Mouse (Mus musculus) C2C12 (cell line): ENCODE results near the gene Iqsec1. TPM values are rescaled to one million over a fixed set of nuclear protein-coding genes. Genes with fewer than 3 reads are reported as not detected.

Source experiments
- H3K27me3 ChIP-seq: one replicate; pipeline ENCODE4 v1.6.1; 2011; ENCODE audit not compliant: control insufficient read depth, insufficient read depth, insufficient read length
- H3K36me3 ChIP-seq: one replicate; pipeline ENCODE4 v1.6.1; 2011; ENCODE audit not compliant: control insufficient read depth, insufficient read depth
- H3K4me3 ChIP-seq: one replicate; pipeline ENCODE4 v1.5.1; 2011; ENCODE audit warnings: mild to moderate bottlenecking, control low read depth; ENCODE audit not compliant: poor library complexity, insufficient read depth, severe bottlenecking
- H3K79me2 ChIP-seq: one replicate; pipeline ENCODE4 v1.6.1; 2011; ENCODE audit not compliant: control insufficient read depth, insufficient read depth
- H3K79me3 ChIP-seq: one replicate; pipeline ENCODE4 v1.6.1; 2011; ENCODE audit warnings: low read depth, control low read depth
- H3ac ChIP-seq: one replicate; pipeline ENCODE3; 2011; ENCODE audit warnings: low read depth; ENCODE audit not compliant: control insufficient read depth, insufficient read length
- CEBPB ChIP-seq: IDR thresholded peaks from one replicate; pipeline ENCODE4 v1.6.1; 2011; ENCODE audit warnings: low read depth, mild to moderate bottlenecking, control low read depth, moderate library complexity
- CTCF ChIP-seq: IDR thresholded peaks from one replicate; pipeline ENCODE4 v1.5.1; 2011; ENCODE audit not compliant: control insufficient read depth, insufficient read depth, insufficient read length
- FOSL1 ChIP-seq: IDR thresholded peaks from one replicate; pipeline ENCODE4 v1.8.0; 2011; ENCODE audit warnings: mild to moderate bottlenecking, low read length; ENCODE audit not compliant: poor library complexity, insufficient read depth, severe bottlenecking
- MAX ChIP-seq: IDR thresholded peaks from one replicate; pipeline ENCODE4 v1.6.1; 2011; ENCODE audit warnings: mild to moderate bottlenecking, control low read depth
- MYOD1 ChIP-seq: IDR thresholded peaks from one replicate; pipeline ENCODE4 v1.6.1; 2011; ENCODE audit warnings: low read depth; ENCODE audit not compliant: control insufficient read depth, insufficient read length
- MYOG ChIP-seq: IDR thresholded peaks from one replicate; pipeline ENCODE4 v1.6.1; 2011; ENCODE audit not compliant: control insufficient read depth, insufficient read length; ENCODE audit errors: extremely low read depth
- USF1 ChIP-seq: IDR thresholded peaks from one replicate; pipeline ENCODE4 v1.6.1; 2011; ENCODE audit warnings: low read depth, mild to moderate bottlenecking, control low read depth, moderate library complexity
- polyA plus RNA-seq: library from polyadenylated mRNA; unstranded; fragments of >200 nt; fragmentation: generic; extraction: Trizol; gene quantifications from one replicate; pipeline ENCODE4 v1.2.1, GENCODE M21; 2012; ENCODE audit warnings: missing spikeins

Gene Iqsec1
- polyA plus RNA-seq, 1 experiment, result 20.6 TPM

DNA sequence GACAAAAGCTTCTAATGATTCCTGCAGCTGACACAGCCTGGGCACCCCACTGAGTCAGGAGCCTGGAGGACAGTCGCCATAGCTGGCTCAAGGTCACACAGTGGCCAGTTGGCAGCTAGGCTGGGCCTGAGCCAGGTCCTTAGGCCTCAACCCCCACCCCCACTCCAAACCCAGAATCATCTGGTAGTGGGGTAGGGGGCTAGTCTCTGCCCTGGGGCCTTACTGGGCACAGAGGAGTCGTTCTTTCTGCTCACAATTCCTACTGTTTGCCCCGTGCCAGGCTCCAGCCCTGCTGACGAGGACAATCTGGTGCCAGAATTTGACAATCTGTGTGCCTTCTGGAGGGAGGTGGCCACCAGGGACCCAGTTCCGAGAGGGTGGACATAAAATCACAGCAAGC is 258.7 kb downstream of the Iqsec1 start:
- H3K36me3 ChIP-seq, result no peaks in the 10 kb centered on the region
- no peaks in the 10 kb centered on the region for H3K27me3 ChIP-seq
- TF ChIP-seq USF1 (no peak), CTCF (no peak), CEBPB (no peak), FOSL1 (no peak), MYOG (no peak), MAX (no peak), MYOD1 (no peak)
- H3K4me3 ChIP-seq, result no peak overlapping the region
- H3ac ChIP-seq, result no peak overlapping the region
- peaks cover 42% of the 10 kb centered on the region for H3K79me2 ChIP-seq
- peaks cover 3% of the 10 kb centered on the region for H3K79me3 ChIP-seq

DNA sequence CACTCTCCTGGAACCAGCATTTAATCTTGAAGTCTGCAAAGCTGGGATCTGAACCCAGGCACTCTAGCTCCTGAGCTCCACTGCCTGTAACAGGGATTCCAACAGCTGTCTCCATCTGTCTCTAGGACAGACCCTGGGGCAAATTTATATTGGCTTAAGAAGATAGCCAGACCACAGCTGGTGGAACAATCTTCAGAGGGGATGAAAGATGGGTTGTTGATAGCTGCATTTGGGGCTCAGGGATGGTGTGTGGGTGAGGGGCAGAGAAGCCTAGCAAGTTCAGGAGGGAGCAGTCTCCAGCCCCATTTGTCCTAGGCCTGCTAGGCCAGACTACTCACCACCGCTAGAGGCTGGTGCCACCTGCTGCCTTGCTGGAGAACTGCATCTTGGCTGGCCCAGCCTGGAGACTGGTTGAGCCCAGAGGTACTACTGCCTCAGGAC is 260.0 kb downstream of the Iqsec1 start:
- Histone ChIP-seq H3K27me3 (no peaks in the 10 kb centered on the region), H3K36me3 (no peaks in the 10 kb centered on the region), H3K79me3 (peaks cover 3% of the 10 kb centered on the region), H3K79me2 (peaks cover 30% of the 10 kb centered on the region), H3K4me3 (no peak overlapping the region), H3ac (no peak overlapping the region)
- TF ChIP-seq CTCF, result peak; percentile 89
- TF ChIP-seq MYOG, result no peak
- no peak for TF ChIP-seq CEBPB

DNA sequence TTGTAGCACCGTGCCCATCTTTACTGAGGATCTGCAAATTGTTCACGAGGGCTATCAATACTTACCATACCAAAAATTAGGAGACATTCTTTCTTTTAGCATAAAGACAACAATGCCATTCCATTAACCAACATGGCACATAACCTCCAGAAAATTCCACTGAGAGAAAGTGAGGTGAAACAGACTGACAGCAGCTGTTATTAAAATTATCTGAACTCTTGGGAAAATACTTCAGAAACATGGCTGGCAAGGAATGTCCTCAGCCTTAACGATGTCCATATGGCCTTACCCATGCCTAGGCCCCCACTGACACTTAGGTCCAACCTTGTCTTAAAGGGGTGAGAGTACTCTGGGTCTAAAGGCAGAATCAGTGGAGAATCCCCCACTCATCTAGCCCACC is 260.7 kb downstream of the Iqsec1 start:
- H3K79me3 ChIP-seq, result peaks cover 3% of the 10 kb centered on the region
- H3ac ChIP-seq, result no peak overlapping the region
- H3K27me3 ChIP-seq, result no peaks in the 10 kb centered on the region
- H3K79me2 ChIP-seq, result peaks cover 23% of the 10 kb centered on the region
- no peaks in the 10 kb centered on the region for H3K36me3 ChIP-seq
- TF ChIP-seq FOSL1, result no peak
- no peak for TF ChIP-seq CTCF
- no peak for TF ChIP-seq USF1
- no peak for TF ChIP-seq MYOG
- no peak for TF ChIP-seq MYOD1
- no peak for TF ChIP-seq MAX
- no peak for TF ChIP-seq CEBPB
- H3K4me3 ChIP-seq, result no peak overlapping the region

DNA sequence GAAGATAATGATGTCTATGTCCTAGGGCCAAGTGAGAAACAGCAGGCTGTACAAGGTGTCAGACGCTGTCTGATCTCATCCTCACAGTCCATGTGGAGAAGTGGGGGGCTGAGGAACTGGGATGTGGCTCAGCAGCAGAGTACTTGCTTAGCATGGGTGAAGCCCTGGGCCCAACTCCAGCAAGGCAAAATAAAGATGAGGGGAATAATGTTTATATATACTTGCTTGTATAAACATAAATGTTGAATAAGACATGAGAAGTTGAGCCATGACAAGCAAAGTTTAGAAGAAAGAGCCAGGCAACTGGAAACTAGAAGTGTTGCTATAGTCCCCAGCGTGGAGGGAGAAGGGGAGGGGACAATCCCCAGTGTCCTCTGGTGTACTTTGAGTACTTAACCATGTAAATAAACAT is 261.8 kb downstream of the Iqsec1 start:
- peaks cover 4% of the 10 kb centered on the region for H3K79me3 ChIP-seq
- H3K27me3 ChIP-seq, result no peaks in the 10 kb centered on the region

DNA sequence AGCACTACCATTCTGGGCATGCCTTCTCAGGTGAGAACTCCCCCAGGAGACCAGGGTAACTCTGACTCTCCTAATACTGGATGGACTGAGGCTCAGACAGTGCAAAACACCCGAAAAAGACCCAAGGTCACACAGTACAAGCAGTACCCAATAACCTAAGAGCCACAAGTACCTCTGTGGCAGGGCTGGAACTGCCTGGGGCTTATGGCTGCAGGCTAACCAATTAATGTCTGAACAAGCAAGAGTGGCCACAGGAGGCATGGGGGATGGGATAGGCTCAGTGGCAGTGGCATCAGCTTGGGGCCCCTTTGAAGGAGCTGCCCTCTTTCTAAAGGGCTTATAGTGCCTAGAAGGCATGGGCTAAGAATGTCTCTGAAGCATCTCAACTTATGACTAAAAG is 263.0 kb downstream of the Iqsec1 start:
- H3K27me3 ChIP-seq, result no peaks in the 10 kb centered on the region
- H3K4me3 ChIP-seq, result no peak overlapping the region
- TF ChIP-seq FOSL1, result no peak
- TF ChIP-seq MYOD1, result no peak
- TF ChIP-seq CEBPB, result no peak
- no peak for TF ChIP-seq CTCF
- no peak for TF ChIP-seq MAX
- no peak for TF ChIP-seq MYOG
- no peak for TF ChIP-seq USF1
- peaks cover 4% of the 10 kb centered on the region for H3K79me3 ChIP-seq
- H3K36me3 ChIP-seq, result peaks cover 5% of the 10 kb centered on the region
- no peak overlapping the region for H3ac ChIP-seq
- H3K79me2 ChIP-seq, result peaks cover 18% of the 10 kb centered on the region

More for the DNA sequence above, 261.8 kb downstream of the Iqsec1 start:
- Histone ChIP-seq H3K79me2 (peaks cover 13% of the 10 kb centered on the region), H3ac (no peak overlapping the region), H3K36me3 (peaks cover 5% of the 10 kb centered on the region), H3K4me3 (no peak overlapping the region)
- TF ChIP-seq FOSL1 (no peak), MYOD1 (no peak)

DNA sequence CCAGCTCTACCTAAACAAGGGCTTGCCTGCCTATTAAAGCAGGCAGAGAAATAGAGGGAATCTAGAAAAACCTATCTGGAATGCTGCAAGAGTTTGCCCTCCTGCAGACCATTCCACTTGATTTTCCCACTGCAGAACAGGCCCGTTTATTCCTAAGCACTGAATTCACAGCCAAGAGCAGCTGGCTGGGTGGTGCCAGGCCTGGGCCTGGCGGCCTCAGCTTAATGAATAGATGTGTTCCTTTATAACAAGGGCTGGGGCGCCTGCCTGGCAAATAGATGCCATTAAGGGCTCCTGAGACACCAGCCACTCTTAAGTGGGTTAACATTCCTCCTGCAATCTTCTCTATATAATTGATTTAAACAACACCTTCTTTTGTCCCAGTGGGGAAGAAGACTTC is 265.5 kb downstream of the Iqsec1 start:
- H3K36me3 ChIP-seq, result peaks cover 5% of the 10 kb centered on the region
- H3K79me3 ChIP-seq, result peaks cover 1% of the 10 kb centered on the region
- H3ac ChIP-seq, result no peak overlapping the region
- no peak for TF ChIP-seq MYOG
- TF ChIP-seq MAX, result no peak
- TF ChIP-seq MYOD1, result no peak
- no peak for TF ChIP-seq CTCF
- no peak for TF ChIP-seq FOSL1
- TF ChIP-seq CEBPB, result no peak
- no peak for TF ChIP-seq USF1
- H3K27me3 ChIP-seq, result no peaks in the 10 kb centered on the region
- H3K4me3 ChIP-seq, result no peak overlapping the region
- H3K79me2 ChIP-seq, result peaks cover 15% of the 10 kb centered on the region
